Mouse (Mus musculus): ENCODE results near the gene Fam227b. TPM values are rescaled to one million over a fixed set of nuclear protein-coding genes. Genes with fewer than 3 reads are reported as not detected.

The Fam227b gene
- polyA plus RNA-seq (2015; fragmentation: Nextera tagmentation; extraction: Ambion mirVana): 0.41 and 0.72 TPM in 2 replicates

GRCm38 (mm10) chr2:126151855-126152571 is at the start of gene Fam227b, which contains the start of gene Dtwd1:
TSS of gene Fam227b (minus strand) at chr2:126152004.
TSS of gene Dtwd1 (plus strand) at chr2:126152141.

DNA sequence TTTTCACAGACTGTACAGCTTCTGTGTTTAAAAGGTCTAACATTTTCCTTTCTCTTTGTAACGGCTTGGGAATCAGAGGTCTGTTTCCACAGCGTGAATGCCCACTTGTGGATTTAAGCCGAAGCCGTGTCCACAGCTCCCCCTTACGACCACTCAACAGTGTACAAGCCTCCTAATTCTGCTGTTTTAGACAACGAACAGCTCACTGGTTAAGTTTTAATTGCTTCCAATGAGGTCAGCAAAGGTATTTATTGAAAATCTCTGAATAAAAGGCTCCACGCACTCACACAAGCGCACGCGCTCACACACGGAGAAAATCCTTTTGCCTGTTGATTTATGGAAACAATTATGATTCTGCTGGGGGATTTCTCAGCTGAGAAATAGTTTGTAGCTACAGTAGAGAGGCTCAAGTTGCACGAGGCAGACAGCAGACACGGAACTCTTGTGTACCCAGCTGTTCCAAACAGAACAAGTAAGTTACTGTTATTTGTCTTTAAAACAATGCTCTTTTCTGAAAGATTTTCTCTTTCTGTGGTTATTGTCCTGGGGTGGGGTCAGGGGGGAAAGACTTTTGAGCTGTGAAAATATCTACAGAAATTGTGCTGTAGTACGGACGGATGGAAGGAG is 117.3 kb downstream of the Fam227b start, which contains the start of gene Fgf7:
Gene Fgf7 (plus strand): TSS at position 280 of the 627 bp plus-strand sequence.

Other genes starting within 250 kb of the Fam227b start
- gene Fgf7, start 117.3 kb downstream of the Fam227b start, polyA plus RNA-seq (2015; fragmentation: Nextera tagmentation; extraction: Ambion mirVana): 0.61 and 0.95 TPM in 2 replicates
- gene Dtwd1, start 137 bp upstream of the Fam227b start, polyA plus RNA-seq (2015; fragmentation: Nextera tagmentation; extraction: Ambion mirVana): 18.8 TPM in 2 replicates
- gene Gm17555, start 63.1 kb upstream of the Fam227b start, polyA plus RNA-seq (2015; fragmentation: Nextera tagmentation; extraction: Ambion mirVana): not detected in 2 replicates